Mouse (Mus musculus) right cerebral cortex, adult 18-20 months (tissue): Measurements from ENCODE around the gene Atp5j.

Experiments
- DNase-seq: peaks from one replicate; pipeline ENCODE4 v3.0.0; 2022; ENCODE audit warnings: mixed read lengths

Atp5j gene

GRCm38 (mm10) chr16:84806175-84806574 lies 29.2 kb downstream of the Atp5j start:
- no peak for DNase-seq

- DNase-seq = no peak
These were observed 30.6 kb downstream of the Atp5j start for GRCm38 (mm10) chr16:84804866-84805265.

- no peak for DNase-seq
These were observed 33.2 kb downstream of the Atp5j start for GRCm38 (mm10) chr16:84802217-84802616.

GRCm38 (mm10) chr16:84800038-84800437 lies 35.4 kb downstream of the Atp5j start:
- DNase-seq = no peak

- no peak for DNase-seq
These were observed 38.7 kb downstream of the Atp5j start for GRCm38 (mm10) chr16:84796678-84797077.

GRCm38 (mm10) chr16:84795337-84795736 lies 40.1 kb downstream of the Atp5j start:
- DNase-seq = no peak

GRCm38 (mm10) chr16:84793401-84793800 lies 42.0 kb downstream of the Atp5j start:
- no peak for DNase-seq

GRCm38 (mm10) chr16:84790595-84791165 lies 44.7 kb downstream of the Atp5j start:
- no peak for DNase-seq

- DNase-seq = no peak
These were observed 50.5 kb downstream of the Atp5j start for GRCm38 (mm10) chr16:84784966-84785365.

GRCm38 (mm10) chr16:84783279-84783678 lies 52.1 kb downstream of the Atp5j start:
- no peak for DNase-seq

GRCm38 (mm10) chr16:84779718-84780117 lies 55.7 kb downstream of the Atp5j start:
- no peak for DNase-seq

- DNase-seq = no peak
These were observed 56.4 kb downstream of the Atp5j start for GRCm38 (mm10) chr16:84778861-84779630.

GRCm38 (mm10) chr16:84778431-84778830 lies 57.0 kb downstream of the Atp5j start:
- DNase-seq = no peak
